Mouse (Mus musculus) liver, adult 2 months (tissue): ENCODE results near the gene Wnk3. TPM values are rescaled to one million over a fixed set of nuclear protein-coding genes. Genes with fewer than 3 reads are reported as not detected.

Experiments used
- DNase-seq: peaks from one replicate; pipeline ENCODE4 v3.0.0-alpha.2; 2011; ENCODE audit warnings: low read depth, low spot score; ENCODE audit errors: extremely low read depth
- H3K27ac ChIP-seq: fragments of 200-500 bp; replicated peaks from 2 replicates; pipeline ENCODE4 v1.5.1; 2012; ENCODE audit warnings: low read depth, mild to moderate bottlenecking, control low read depth, inconsistent platforms, low read length; ENCODE audit not compliant: insufficient read depth
- H3K27me3 ChIP-seq: fragments of 200-500 bp; 2 replicates; pipeline ENCODE4 v1.6.1; 2012; ENCODE audit warnings: mild to moderate bottlenecking, moderate library complexity, low read length, inconsistent platforms; ENCODE audit not compliant: control insufficient read depth, insufficient read depth
- H3K36me3 ChIP-seq: fragments of 200-500 bp; 2 replicates; pipeline ENCODE4 v1.6.1; 2012; ENCODE audit warnings: low read length, inconsistent platforms; ENCODE audit not compliant: control insufficient read depth, insufficient read depth
- H3K4me1 ChIP-seq: fragments of 200-500 bp; 2 replicates; pipeline ENCODE4 v1.6.1; 2011; ENCODE audit warnings: low read length; ENCODE audit not compliant: control insufficient read depth, insufficient read depth
- H3K4me3 ChIP-seq: fragments of 200-500 bp; 2 replicates; pipeline ENCODE4 v1.5.1; 2011; ENCODE audit warnings: low read depth, mild to moderate bottlenecking, control low read depth, low read length, moderate library complexity; ENCODE audit not compliant: insufficient read depth
- H3K79me2 ChIP-seq: fragments of 200-500 bp; 2 replicates; pipeline ENCODE4 v1.6.1; 2012; ENCODE audit warnings: inconsistent platforms, mild to moderate bottlenecking, low read length, moderate library complexity; ENCODE audit not compliant: control insufficient read depth, insufficient read depth
- H3K9ac ChIP-seq: fragments of 200-500 bp; 2 replicates; pipeline ENCODE4 v1.6.1; 2012; ENCODE audit warnings: low read depth, mild to moderate bottlenecking, control low read depth, inconsistent platforms, low read length
- CTCF ChIP-seq: fragments of 200-500 bp; IDR thresholded peaks from 2 replicates; pipeline ENCODE4 v1.5.1; 2011; ENCODE audit warnings: low read depth, low read length, control low read depth
- POLR2A ChIP-seq: fragments of 200-500 bp; IDR thresholded peaks from 2 replicates; pipeline ENCODE4 v1.6.1; 2011; ENCODE audit warnings: low read length, control low read depth; ENCODE audit not compliant: insufficient read depth; ENCODE audit errors: extremely low read depth
- WGBS: fragments of 180-500 bp; shearing (Covaris S2); methylation state at CpG from one replicate; pipeline ENCODE4 v1.1.7; 2018; 5-methylcytosine and 5-hydroxymethylcytosine counted together
- polyA plus RNA-seq: library from polyadenylated mRNA; depleted of rRNA; stranded (reverse); fragments of >200 nt; gene quantifications from 2 replicates; pipeline ENCODE4 v1.2.3, GENCODE M21; 2012; rRNA removed
- total RNA-seq: library from RNA; depleted of rRNA; stranded (reverse); fragments of >200 nt; gene quantifications from 2 replicates; pipeline ENCODE4 v1.2.3, GENCODE M21; 2014; rRNA removed

The Wnk3 gene
- total and polyA plus RNA-seq, 2 experiments, result not detected

GRCm38 (mm10) chrX:151345333-151346125 is 147.7 kb downstream of the Wnk3 start:
- H3K36me3 ChIP-seq, result no peaks in the 10 kb centered on the region
- H3K27me3 ChIP-seq, result no peaks in the 10 kb centered on the region
- WGBS, result 35% methylated on average over 11 of the region's 11 CpGs
- peaks cover 7% of the 10 kb centered on the region; the same call in 1 of the 2 replicates for H3K79me2 ChIP-seq
- H3K4me1 ChIP-seq, result no peaks in the 10 kb centered on the region
- H3K27ac ChIP-seq, result no peak overlapping the region
- DNase-seq, result no peak
- no peak overlapping the region for H3K4me3 ChIP-seq
- H3K9ac ChIP-seq, result no peak overlapping the region
- TF ChIP-seq CTCF (no peak), POLR2A (no peak)

GRCm38 (mm10) chrX:151347278-151347677 is 149.4 kb downstream of the Wnk3 start:
- Histone ChIP-seq H3K36me3 (no peaks in the 10 kb centered on the region), H3K4me3 (no peak overlapping the region), H3K9ac (no peak overlapping the region), H3K79me2 (peaks cover 7% of the 10 kb centered on the region; the same call in 1 of the 2 replicates), H3K27me3 (no peaks in the 10 kb centered on the region), H3K27ac (no peak overlapping the region), H3K4me1 (no peaks in the 10 kb centered on the region)
- TF ChIP-seq CTCF (no peak), POLR2A (no peak)
- DNase-seq, result no peak

GRCm38 (mm10) chrX:151349322-151349721 is 151.4 kb downstream of the Wnk3 start:
- 74% methylated on average over 5 of the region's 5 CpGs for WGBS
- H3K4me3 ChIP-seq, result no peak overlapping the region
- no peaks in the 10 kb centered on the region for H3K27me3 ChIP-seq
- H3K27ac ChIP-seq, result no peak overlapping the region
- no peaks in the 10 kb centered on the region for H3K4me1 ChIP-seq
- DNase-seq, result peak; percentile 4
- no peaks in the 10 kb centered on the region for H3K36me3 ChIP-seq
- TF ChIP-seq POLR2A (no peak), CTCF (no peak)
- H3K79me2 ChIP-seq, result peaks cover 6% of the 10 kb centered on the region; the same call in 1 of the 2 replicates
- H3K9ac ChIP-seq, result no peak overlapping the region

Other genes with a start within 250 kb of the Wnk3 start
- 12.5 and 13.2 TPM in 2 replicates for gene Gnl3l, start 180.8 kb upstream of the Wnk3 start, total RNA-seq
- 4.1 and 4.3 TPM in 2 replicates for gene Gnl3l, start 180.8 kb upstream of the Wnk3 start, polyA plus RNA-seq
- 0.83 and 0.87 TPM in 2 replicates for gene Fgd1, start 151.9 kb upstream of the Wnk3 start, total RNA-seq
- gene Fgd1, start 151.9 kb upstream of the Wnk3 start, polyA plus RNA-seq, result 0.81 and 2.4 TPM in 2 replicates
- gene Tsr2, start 101.5 kb upstream of the Wnk3 start, total RNA-seq, result 6.0 and 6.4 TPM in 2 replicates
- 3.2 and 3.4 TPM in 2 replicates for gene Tsr2, start 101.5 kb upstream of the Wnk3 start, polyA plus RNA-seq
- gene Fam120c, start 146.1 kb downstream of the Wnk3 start, total RNA-seq, result 3.0 and 4.1 TPM in 2 replicates
- 1.1 and 1.2 TPM in 2 replicates for gene Fam120c, start 146.1 kb downstream of the Wnk3 start, polyA plus RNA-seq